In genomic region chr8:106700131-106700530, GRCm38 (mm10) we compare ENCODE assay signal across 9 mouse cellular contexts.
"Had no signal": no experiment of that assay in that cellular context is flagged by ENCODE, and none has a peak within 500 bp of the region (broad histone marks: within the 10 kb centered on the region; RNA-seq: fewer than 3 reads in every experiment).

No protein-coding gene starts in this region.

- H3K27me3 ChIP-seq: limb, embryonic 12.5 days; limb, embryonic 15.5 days; liver, embryonic 13.5 days had no signal

- H3K9ac ChIP-seq: limb, embryonic 12.5 days; limb, embryonic 15.5 days; liver, embryonic 13.5 days had no signal

- H3K27ac ChIP-seq: hindbrain, postnatal 0 days; layer of hippocampus, adult 2 months; left cerebral cortex, adult 2 months; limb, embryonic 12.5 days; limb, embryonic 15.5 days; liver, embryonic 13.5 days had no signal

- H3K4me2 ChIP-seq: limb, embryonic 12.5 days; limb, embryonic 15.5 days; liver, embryonic 13.5 days; midbrain, embryonic 11.5 days had no signal

- H3K4me3 ChIP-seq: layer of hippocampus, adult 2 months; left cerebral cortex, adult 2 months; limb, embryonic 12.5 days; limb, embryonic 15.5 days; liver, embryonic 13.5 days had no signal

- ATAC-seq: hindbrain, postnatal 0 days; inflammation-experienced regulatory T-cells, adult 6 months; intestine, embryonic 16.5 days had no signal

- H3K9me3 ChIP-seq: limb, embryonic 12.5 days; limb, embryonic 15.5 days; liver, embryonic 13.5 days had no signal
